Mouse (Mus musculus): ENCODE data around the gene Leap2.

DNA sequence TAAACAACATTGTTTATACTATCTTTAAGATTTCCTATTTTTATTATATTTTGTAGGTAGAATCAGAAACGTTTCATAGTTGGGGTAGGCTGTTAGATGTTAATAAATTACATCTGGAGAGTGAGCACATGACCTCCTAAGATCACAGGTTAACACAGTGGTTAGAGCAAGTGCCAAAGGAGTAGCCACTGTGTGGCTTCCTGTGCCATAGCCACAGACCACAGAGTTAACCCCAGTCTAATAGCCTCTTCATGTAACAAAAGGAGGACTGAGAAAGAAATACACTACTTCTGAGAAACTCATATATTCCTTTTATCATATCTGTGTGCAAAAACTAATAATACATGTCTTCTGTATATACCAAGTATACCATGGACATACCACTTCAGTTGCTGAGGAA, 29.1 kb downstream of the Leap2 start:
- no peak for TF ChIP-seq POLR2A (IDR thresholded peaks at IDR 0.05; ENCODE audit: insufficient read depth, low read depth, low read length)
- no peak for TF ChIP-seq CTCF (IDR thresholded peaks at IDR 0.05)
- no peak for TF ChIP-seq EP300 (IDR thresholded peaks at IDR 0.05; ENCODE audit: insufficient read depth, low read depth, low read length)

Measured in heart, adult 2 months (tissue).